Mouse (Mus musculus) embryonic facial prominence, embryonic 11.5 days (tissue): ENCODE measurements at regions not wholly inside any gene's neighbourhood (a gene's known extent, or its start where the extent isn't known, plus 50 kb on each side); places are given as distances from the start of the nearest gene placed in this dataset.

ENCODE experiments used
- ATAC-seq: fragments of 200-750 bp; cut with Nextera tagmentation; replicated peaks from 2 replicates; pipeline ENCODE4 v1.8.0; 2017; ENCODE audit warnings: low read depth; ENCODE audit not compliant: insufficient number of reproducible peaks, low FRiP score, low TSS enrichment
- DNase-seq: peaks from one replicate; pipeline ENCODE4 v3.0.0-alpha.2; 2015; ENCODE audit warnings: low spot score
- H3K27ac ChIP-seq: fragments of 300-500 bp; sonication (generic); replicated peaks from 2 replicates; pipeline ENCODE4 v1.5.1; 2014; ENCODE audit warnings: mild to moderate bottlenecking, low read depth, low read length, control low read depth
- H3K27me3 ChIP-seq: fragments of 300-500 bp; sonication (generic); 2 replicates; pipeline ENCODE4 v1.6.1; 2014; ENCODE audit warnings: mild to moderate bottlenecking, low read length, moderate library complexity, mixed read lengths; ENCODE audit not compliant: control insufficient read depth, insufficient read depth
- H3K36me3 ChIP-seq: fragments of 300-500 bp; sonication (generic); replicated peaks from 2 replicates; pipeline ENCODE4 v1.6.1; 2014; ENCODE audit warnings: low read depth, mild to moderate bottlenecking, low read length, moderate library complexity, mixed read lengths; ENCODE audit not compliant: control insufficient read depth, insufficient read depth
- H3K4me1 ChIP-seq: fragments of 300-500 bp; sonication (generic); 2 replicates; pipeline ENCODE4 v1.6.1; 2014; ENCODE audit warnings: low read length, mixed read lengths; ENCODE audit not compliant: control insufficient read depth, insufficient read depth
- H3K4me2 ChIP-seq: fragments of 300-500 bp; sonication (generic); 2 replicates; pipeline ENCODE4 v1.6.1; 2014; ENCODE audit warnings: low read depth, mild to moderate bottlenecking, control low read depth, low read length, moderate library complexity
- H3K4me3 ChIP-seq: fragments of 300-500 bp; sonication (generic); 2 replicates; pipeline ENCODE4 v1.5.1; 2014; ENCODE audit warnings: low read depth, low read length, control low read depth
- H3K9ac ChIP-seq: fragments of 300-500 bp; sonication (generic); replicated peaks from 2 replicates; pipeline ENCODE4 v1.6.1; 2014; ENCODE audit warnings: mild to moderate bottlenecking, control low read depth, low read length
- H3K9me3 ChIP-seq: fragments of 300-500 bp; sonication (generic); replicated peaks from 2 replicates; pipeline ENCODE4 v1.6.1; 2016; ENCODE audit warnings: mild to moderate bottlenecking, low read length, inconsistent platforms, mixed read lengths; ENCODE audit not compliant: control insufficient read depth
- WGBS: fragments of 180-500 bp; shearing (Covaris S2); extraction: QIAGEN DNeasy Blood & Tissue Kit; methylation state at CpG from one replicate; pipeline ENCODE4 v1.1.7; 2014; 5-methylcytosine and 5-hydroxymethylcytosine counted together

- Histone ChIP-seq H3K4me2 (no peak overlapping the region), H3K27me3 (no peaks in the 10 kb centered on the region), H3K9ac (no peak overlapping the region), H3K4me3 (no peak overlapping the region), H3K4me1 (no peaks in the 10 kb centered on the region), H3K36me3 (no peaks in the 10 kb centered on the region), H3K9me3 (no peaks in the 10 kb centered on the region), H3K27ac (no peak overlapping the region)
- 47% methylated on average over 1 of the region's 1 CpGs for WGBS
- DNase-seq (peak; percentile 64), ATAC-seq (no peak)
Observed at GRCm38 (mm10) chr14:13198491-13198890, 86.1 kb upstream of the Synpr start.

GRCm38 (mm10) chr14:13212658-13213057, 71.9 kb upstream of the Synpr start:
- Histone ChIP-seq H3K9ac (no peak overlapping the region), H3K27me3 (no peaks in the 10 kb centered on the region), H3K4me3 (no peak overlapping the region), H3K27ac (no peak overlapping the region), H3K9me3 (no peaks in the 10 kb centered on the region), H3K4me1 (no peaks in the 10 kb centered on the region), H3K4me2 (no peak overlapping the region), H3K36me3 (no peaks in the 10 kb centered on the region)
- no peak for DNase-seq
- ATAC-seq: no peak
- 92% methylated on average over 1 of the region's 1 CpGs for WGBS
